Mouse (Mus musculus): ENCODE data around the gene Zfp983. TPM values are rescaled to one million over a fixed set of nuclear protein-coding genes. Genes with fewer than 3 reads are reported as not detected.
"Not testable (repeated sequence)": the region's sequence is repeated elsewhere in the genome, so short reads cannot be mapped to it uniquely, and the experiment has no call there.

Gene Zfp983
- total RNA-seq (2014; rRNA removed) (5.4 and 8.0 TPM in 2 replicates), polyA plus RNA-seq (2015; fragmentation: Nextera tagmentation; extraction: Ambion mirVana) (5.6 and 7.4 TPM in 2 replicates)

DNA sequence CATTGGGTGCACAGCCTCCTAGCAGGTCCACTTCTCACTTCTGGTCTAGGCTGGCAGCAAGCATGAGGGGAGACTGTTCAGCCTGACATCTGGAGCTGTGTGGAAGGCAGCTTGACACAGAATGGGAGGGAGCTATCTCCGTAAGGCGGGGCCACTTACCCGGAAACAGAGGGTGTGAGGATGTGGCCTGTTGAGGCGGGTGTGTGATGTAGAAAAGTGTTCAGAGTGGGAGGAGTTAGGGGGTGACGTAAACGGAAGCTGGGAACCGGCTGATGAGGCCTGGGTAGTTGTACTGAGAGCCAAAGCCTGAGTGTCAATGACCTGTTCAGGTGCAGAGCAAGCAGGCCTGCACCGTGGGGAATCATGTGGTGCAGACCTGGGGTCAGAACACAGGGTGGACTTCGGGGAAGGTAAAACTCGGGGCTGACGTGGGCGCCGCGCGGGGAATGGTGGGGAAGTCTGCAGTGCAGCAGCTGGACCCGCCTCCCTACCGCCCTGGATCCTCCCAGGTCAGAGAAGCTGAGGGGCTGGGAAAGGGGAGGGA lies at the start of gene Zfp983:
Zfp983 (plus strand) TSS at position 261 of the 544 bp plus-strand sequence.
- under 1% methylated on average over 17 of the region's 17 CpGs for WGBS
- peak within 1 kb of the TSS; percentile 37 for H3K4me3 ChIP-seq (ENCODE audit: low read depth, low read length)
- ATAC-seq (ENCODE audit: low FRiP score), result peak; percentile 99

DNA sequence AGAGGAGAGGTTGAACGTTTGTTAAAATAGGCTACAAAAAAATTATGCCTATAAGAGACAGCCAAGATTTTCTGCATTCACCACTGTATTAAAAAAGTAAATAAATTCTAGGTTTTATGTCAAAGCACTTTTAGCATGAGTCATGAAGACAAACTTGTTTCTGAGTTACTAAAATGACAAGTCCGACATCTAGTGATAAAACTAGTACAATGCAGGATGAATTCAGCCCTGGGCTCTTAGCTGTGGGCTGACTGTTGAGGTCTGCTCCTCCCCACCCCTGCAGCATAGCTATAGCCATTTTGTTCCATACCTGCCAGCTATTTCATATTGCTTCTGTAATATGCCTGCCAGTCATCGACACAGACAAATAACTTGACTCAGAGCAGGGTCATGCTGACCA lies 34.1 kb upstream of the Zfp983 start:
- H3K4me2 ChIP-seq (ENCODE audit: low read depth, low read length, poor library complexity, severe bottlenecking), result no peak overlapping the region
- H3K4me1 ChIP-seq (ENCODE audit: insufficient read depth, low read length), result no peaks in the 10 kb centered on the region
- TF ChIP-seq CTCF (IDR thresholded peaks at IDR 0.05), result no peak
- no peaks in the 10 kb centered on the region for H3K27me3 ChIP-seq (ENCODE audit: insufficient read depth, low read length)
- H3K27ac ChIP-seq (ENCODE audit: low read depth, low read length), result no peak overlapping the region
- ATAC-seq (ENCODE audit: low FRiP score) (no peak), DNase-seq (ENCODE audit: low spot score) (no peak)
- H3K9ac ChIP-seq (replicated peaks; ENCODE audit: low read length, poor library complexity, severe bottlenecking), result no peak overlapping the region
- no peaks in the 10 kb centered on the region for H3K36me3 ChIP-seq (ENCODE audit: insufficient read depth, low read length)
- 90% methylated on average over 3 of the region's 3 CpGs for WGBS
- H3K4me3 ChIP-seq (ENCODE audit: low read depth, low read length), result no peak overlapping the region
- no peaks in the 10 kb centered on the region for H3K9me3 ChIP-seq (ENCODE audit: low read length)

More for the DNA sequence above, at the start of gene Zfp983:
- not testable (repeated sequence) for H3K9me3 ChIP-seq (ENCODE audit: low read length); H3K4me1 ChIP-seq (ENCODE audit: insufficient read depth, low read length); H3K36me3 ChIP-seq (ENCODE audit: insufficient read depth, low read length); H3K27me3 ChIP-seq (ENCODE audit: insufficient read depth, low read length); H3K9ac ChIP-seq (replicated peaks; ENCODE audit: low read length, poor library complexity, severe bottlenecking)
- peak within 1 kb of the TSS; percentile 44 for H3K4me2 ChIP-seq (ENCODE audit: low read depth, low read length, poor library complexity, severe bottlenecking)
- DNase-seq (ENCODE audit: low spot score), result peak; percentile 86
- peak within 1 kb of the TSS; percentile 76 for H3K27ac ChIP-seq (ENCODE audit: low read depth, low read length)

DNA sequence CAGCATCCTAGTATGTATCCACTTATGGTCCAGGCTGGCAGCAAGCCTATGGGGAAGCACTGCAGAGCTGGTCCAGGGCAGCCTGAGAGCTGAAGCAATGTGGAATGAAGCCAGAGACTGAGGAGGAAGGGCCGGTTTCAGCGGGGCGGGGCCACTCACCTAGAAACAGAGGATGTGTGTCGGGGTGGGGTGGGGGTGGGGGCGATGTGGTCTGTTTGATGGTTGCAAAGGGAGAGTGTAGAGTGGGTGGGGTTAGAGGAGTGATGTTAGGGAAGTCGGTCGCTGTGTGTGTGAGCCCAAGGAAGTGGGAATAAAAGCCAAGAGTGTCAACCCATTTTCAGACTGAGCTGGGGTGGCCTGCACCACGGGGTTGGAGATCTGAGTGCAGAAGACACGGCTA lies 33.1 kb upstream of the Zfp983 start:
- Histone ChIP-seq H3K4me2 (ENCODE audit: low read depth, low read length, poor library complexity, severe bottlenecking) (no peak overlapping the region), H3K4me1 (ENCODE audit: insufficient read depth, low read length) (no peaks in the 10 kb centered on the region), H3K4me3 (ENCODE audit: low read depth, low read length) (no peak overlapping the region), H3K36me3 (ENCODE audit: insufficient read depth, low read length) (no peaks in the 10 kb centered on the region), H3K9ac (replicated peaks; ENCODE audit: low read length, poor library complexity, severe bottlenecking) (no peak overlapping the region), H3K9me3 (ENCODE audit: low read length) (no peaks in the 10 kb centered on the region), H3K27ac (ENCODE audit: low read depth, low read length) (no peak overlapping the region), H3K27me3 (ENCODE audit: insufficient read depth, low read length) (no peaks in the 10 kb centered on the region)
- ATAC-seq (ENCODE audit: low FRiP score) (no peak), DNase-seq (ENCODE audit: low spot score) (no peak)
- no peak for TF ChIP-seq CTCF (IDR thresholded peaks at IDR 0.05)
- 11% methylated on average over 9 of the region's 9 CpGs for WGBS

DNA sequence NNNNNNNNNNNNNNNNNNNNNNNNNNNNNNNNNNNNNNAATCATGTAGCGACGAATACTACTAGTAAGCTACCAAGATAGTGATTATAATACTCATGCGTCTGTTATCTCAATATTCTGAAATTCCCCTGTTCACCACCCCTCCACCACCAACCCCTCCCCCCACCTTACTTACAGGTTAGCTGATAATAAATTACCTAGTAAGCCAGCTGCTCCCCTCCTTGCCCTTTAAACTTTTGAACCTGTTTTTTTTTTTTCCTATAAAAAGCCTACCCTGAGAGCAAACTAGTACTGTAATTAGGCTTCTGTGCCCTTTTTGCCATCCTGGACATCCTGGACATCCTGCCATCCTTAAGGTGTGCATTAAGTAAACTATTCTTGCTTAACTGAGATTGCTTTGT lies 26.8 kb upstream of the Zfp983 start:
- no peak for TF ChIP-seq CTCF (IDR thresholded peaks at IDR 0.05)
- Histone ChIP-seq H3K4me2 (ENCODE audit: low read depth, low read length, poor library complexity, severe bottlenecking) (no peak overlapping the region), H3K36me3 (ENCODE audit: insufficient read depth, low read length) (no peaks in the 10 kb centered on the region), H3K9me3 (ENCODE audit: low read length) (no peaks in the 10 kb centered on the region), H3K27me3 (ENCODE audit: insufficient read depth, low read length) (no peaks in the 10 kb centered on the region), H3K9ac (replicated peaks; ENCODE audit: low read length, poor library complexity, severe bottlenecking) (no peak overlapping the region), H3K4me1 (ENCODE audit: insufficient read depth, low read length) (no peaks in the 10 kb centered on the region), H3K27ac (ENCODE audit: low read depth, low read length) (no peak overlapping the region), H3K4me3 (ENCODE audit: low read depth, low read length) (no peak overlapping the region)
- DNase-seq (ENCODE audit: low spot score), result no peak
- no CpG with 5 or more reads among the region's 3 CpGs for WGBS
- no peak for ATAC-seq (ENCODE audit: low FRiP score)

DNA sequence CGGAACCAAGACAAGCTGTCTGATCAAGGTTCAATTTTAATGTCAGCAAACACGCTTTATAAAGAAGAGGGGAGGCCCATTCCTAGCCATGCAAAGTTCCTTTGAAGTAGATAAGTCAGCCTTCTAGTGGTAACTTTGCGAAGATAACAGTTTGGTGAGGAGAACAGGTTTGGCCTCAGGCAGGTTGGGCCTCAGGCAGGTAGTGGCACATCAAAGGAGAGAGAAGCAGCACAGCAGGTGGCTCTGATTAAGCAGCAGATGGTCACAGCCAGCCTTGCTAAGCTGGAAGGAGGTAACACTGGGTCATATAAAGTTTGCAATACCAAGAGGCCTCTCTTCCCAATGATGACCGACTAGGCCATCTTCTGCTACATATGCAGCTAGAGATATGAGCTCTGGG lies 14.7 kb upstream of the Zfp983 start:
- not testable (repeated sequence) for H3K9me3 ChIP-seq (ENCODE audit: low read length); H3K36me3 ChIP-seq (ENCODE audit: insufficient read depth, low read length); H3K4me2 ChIP-seq (ENCODE audit: low read depth, low read length, poor library complexity, severe bottlenecking); H3K4me3 ChIP-seq (ENCODE audit: low read depth, low read length); H3K4me1 ChIP-seq (ENCODE audit: insufficient read depth, low read length); H3K9ac ChIP-seq (replicated peaks; ENCODE audit: low read length, poor library complexity, severe bottlenecking); H3K27me3 ChIP-seq (ENCODE audit: insufficient read depth, low read length); H3K27ac ChIP-seq (ENCODE audit: low read depth, low read length); ATAC-seq (ENCODE audit: low FRiP score); DNase-seq (ENCODE audit: low spot score)
- WGBS, result 72% methylated on average over 4 of the region's 4 CpGs

DNA sequence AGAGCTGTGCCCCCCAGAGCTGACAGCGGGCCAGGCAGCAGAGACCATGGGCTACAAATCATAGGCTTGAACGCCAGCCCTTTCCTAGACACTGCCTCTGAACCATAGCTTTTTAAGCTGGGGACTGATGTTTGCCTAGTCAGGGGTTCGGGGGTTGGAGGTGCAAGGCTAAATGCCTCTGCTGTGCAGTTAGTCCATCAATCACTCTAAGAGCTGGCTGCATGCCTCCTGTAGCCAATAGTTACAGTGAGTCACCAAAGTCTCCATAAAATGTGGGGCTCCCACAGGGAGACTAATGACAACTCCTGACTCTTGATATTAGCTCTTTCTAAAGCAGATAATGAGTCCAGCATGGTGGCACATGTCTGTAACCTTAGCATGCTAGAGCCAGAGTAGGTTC lies 1.6 kb upstream of the Zfp983 start:
- Histone ChIP-seq H3K27ac (ENCODE audit: low read depth, low read length) (no peak overlapping the region), H3K27me3 (ENCODE audit: insufficient read depth, low read length) (no peaks in the 10 kb centered on the region), H3K4me3 (ENCODE audit: low read depth, low read length) (no peak overlapping the region), H3K4me1 (ENCODE audit: insufficient read depth, low read length) (no peaks in the 10 kb centered on the region), H3K9ac (replicated peaks; ENCODE audit: low read length, poor library complexity, severe bottlenecking) (no peak overlapping the region), H3K9me3 (ENCODE audit: low read length) (no peaks in the 10 kb centered on the region), H3K4me2 (ENCODE audit: low read depth, low read length, poor library complexity, severe bottlenecking) (no peak overlapping the region), H3K36me3 (ENCODE audit: insufficient read depth, low read length) (no peaks in the 10 kb centered on the region)
- ATAC-seq (ENCODE audit: low FRiP score), result no peak
- 81% methylated on average over 3 of the region's 3 CpGs for WGBS
- no peak for DNase-seq (ENCODE audit: low spot score)
- TF ChIP-seq CTCF (IDR thresholded peaks at IDR 0.05), result no peak

All from midbrain, postnatal 0 days (tissue).